Mouse (Mus musculus) liver, adult 2 months (tissue): ENCODE measurements around the gene Atp5h. TPM values are rescaled to one million over a fixed set of nuclear protein-coding genes. Genes with fewer than 3 reads are reported as not detected.

ENCODE experiments used
- DNase-seq: peaks from one replicate; pipeline ENCODE4 v3.0.0-alpha.2; 2011; ENCODE audit warnings: low read depth, low spot score; ENCODE audit errors: extremely low read depth
- H3K27ac ChIP-seq: fragments of 200-500 bp; replicated peaks from 2 replicates; pipeline ENCODE4 v1.5.1; 2012; ENCODE audit warnings: low read depth, mild to moderate bottlenecking, control low read depth, inconsistent platforms, low read length; ENCODE audit not compliant: insufficient read depth
- H3K27me3 ChIP-seq: fragments of 200-500 bp; 2 replicates; pipeline ENCODE4 v1.6.1; 2012; ENCODE audit warnings: mild to moderate bottlenecking, moderate library complexity, low read length, inconsistent platforms; ENCODE audit not compliant: control insufficient read depth, insufficient read depth
- H3K36me3 ChIP-seq: fragments of 200-500 bp; 2 replicates; pipeline ENCODE4 v1.6.1; 2012; ENCODE audit warnings: low read length, inconsistent platforms; ENCODE audit not compliant: control insufficient read depth, insufficient read depth
- H3K4me1 ChIP-seq: fragments of 200-500 bp; 2 replicates; pipeline ENCODE4 v1.6.1; 2011; ENCODE audit warnings: low read length; ENCODE audit not compliant: control insufficient read depth, insufficient read depth
- H3K4me3 ChIP-seq: fragments of 200-500 bp; 2 replicates; pipeline ENCODE4 v1.5.1; 2011; ENCODE audit warnings: low read depth, mild to moderate bottlenecking, control low read depth, low read length, moderate library complexity; ENCODE audit not compliant: insufficient read depth
- H3K79me2 ChIP-seq: fragments of 200-500 bp; 2 replicates; pipeline ENCODE4 v1.6.1; 2012; ENCODE audit warnings: inconsistent platforms, mild to moderate bottlenecking, low read length, moderate library complexity; ENCODE audit not compliant: control insufficient read depth, insufficient read depth
- H3K9ac ChIP-seq: fragments of 200-500 bp; 2 replicates; pipeline ENCODE4 v1.6.1; 2012; ENCODE audit warnings: low read depth, mild to moderate bottlenecking, control low read depth, inconsistent platforms, low read length
- CTCF ChIP-seq: fragments of 200-500 bp; IDR thresholded peaks from 2 replicates; pipeline ENCODE4 v1.5.1; 2011; ENCODE audit warnings: low read depth, low read length, control low read depth
- POLR2A ChIP-seq: fragments of 200-500 bp; IDR thresholded peaks from 2 replicates; pipeline ENCODE4 v1.6.1; 2011; ENCODE audit warnings: low read length, control low read depth; ENCODE audit not compliant: insufficient read depth; ENCODE audit errors: extremely low read depth
- WGBS: fragments of 180-500 bp; shearing (Covaris S2); methylation state at CpG from one replicate; pipeline ENCODE4 v1.1.7; 2018; 5-methylcytosine and 5-hydroxymethylcytosine counted together
- polyA plus RNA-seq: library from polyadenylated mRNA; depleted of rRNA; stranded (reverse); fragments of >200 nt; gene quantifications from 2 replicates; pipeline ENCODE4 v1.2.3, GENCODE M21; 2012
- total RNA-seq: library from RNA; depleted of rRNA; stranded (reverse); fragments of >200 nt; gene quantifications from 2 replicates; pipeline ENCODE4 v1.2.3, GENCODE M21; 2014

Gene Atp5h
- total and polyA plus RNA-seq, 2 experiments = 103 to 648 TPM

DNA sequence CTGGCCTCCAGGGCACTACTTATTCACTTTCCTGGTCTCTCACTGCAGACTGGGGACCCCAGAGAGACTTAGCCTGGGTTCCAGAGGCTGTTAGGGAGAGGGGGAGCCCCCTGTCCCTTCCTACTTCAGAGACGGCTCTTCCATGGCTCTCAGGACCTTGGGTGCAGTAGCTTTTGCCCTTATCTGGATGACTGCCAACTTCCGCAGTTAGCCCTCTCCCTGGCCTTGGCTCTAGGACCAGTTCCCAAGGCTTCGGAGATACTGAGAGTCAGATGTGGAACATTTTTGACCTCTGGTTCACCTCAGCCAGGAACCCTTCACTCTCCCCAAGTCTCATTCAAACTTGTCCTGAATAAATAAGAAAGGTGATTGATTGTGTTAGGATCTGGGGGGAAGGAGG, 27.1 kb upstream of the Atp5h start:
- Histone ChIP-seq H3K79me2 (no peaks in the 10 kb centered on the region), H3K27me3 (no peaks in the 10 kb centered on the region), H3K9ac (peak overlapping the region; percentile 15; the same call in 1 of the 2 replicates), H3K27ac (peak overlapping the region; percentile 28), H3K4me3 (peak overlapping the region; percentile 2; the same call in 1 of the 2 replicates), H3K4me1 (peaks cover 30% of the 10 kb centered on the region), H3K36me3 (no peaks in the 10 kb centered on the region)
- DNase-seq = peak; percentile 74
- 4% methylated on average over 3 of the region's 3 CpGs for WGBS
- TF ChIP-seq CTCF (no peak), POLR2A (no peak)

DNA sequence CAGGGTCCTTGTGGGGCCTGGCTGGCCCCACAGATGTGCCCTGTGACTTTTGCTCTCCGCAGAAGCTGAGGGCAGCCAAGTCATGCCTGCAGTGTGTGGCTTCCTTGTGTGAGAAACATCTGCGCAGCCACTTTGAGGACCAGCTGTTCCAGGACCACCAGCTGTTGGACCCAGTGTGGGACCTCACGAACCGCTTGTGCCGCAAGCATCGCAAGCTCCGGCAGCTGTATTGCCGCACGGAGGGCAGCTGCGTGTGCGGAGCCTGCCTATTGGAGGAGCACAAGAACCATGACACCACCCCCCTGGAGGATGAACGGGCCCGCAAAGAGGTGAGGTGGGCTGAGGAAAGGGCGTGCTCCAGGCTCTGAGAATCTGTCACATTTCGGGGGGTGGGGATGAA, 21.7 kb upstream of the Atp5h start:
- Histone ChIP-seq H3K27ac (no peak overlapping the region), H3K4me1 (peaks cover 13% of the 10 kb centered on the region), H3K4me3 (no peak overlapping the region), H3K9ac (no peak overlapping the region), H3K79me2 (no peaks in the 10 kb centered on the region), H3K27me3 (no peaks in the 10 kb centered on the region), H3K36me3 (no peaks in the 10 kb centered on the region)
- 93% methylated on average over 15 of the region's 15 CpGs for WGBS
- no peak for DNase-seq
- no peak for TF ChIP-seq POLR2A
- TF ChIP-seq CTCF = no peak

DNA sequence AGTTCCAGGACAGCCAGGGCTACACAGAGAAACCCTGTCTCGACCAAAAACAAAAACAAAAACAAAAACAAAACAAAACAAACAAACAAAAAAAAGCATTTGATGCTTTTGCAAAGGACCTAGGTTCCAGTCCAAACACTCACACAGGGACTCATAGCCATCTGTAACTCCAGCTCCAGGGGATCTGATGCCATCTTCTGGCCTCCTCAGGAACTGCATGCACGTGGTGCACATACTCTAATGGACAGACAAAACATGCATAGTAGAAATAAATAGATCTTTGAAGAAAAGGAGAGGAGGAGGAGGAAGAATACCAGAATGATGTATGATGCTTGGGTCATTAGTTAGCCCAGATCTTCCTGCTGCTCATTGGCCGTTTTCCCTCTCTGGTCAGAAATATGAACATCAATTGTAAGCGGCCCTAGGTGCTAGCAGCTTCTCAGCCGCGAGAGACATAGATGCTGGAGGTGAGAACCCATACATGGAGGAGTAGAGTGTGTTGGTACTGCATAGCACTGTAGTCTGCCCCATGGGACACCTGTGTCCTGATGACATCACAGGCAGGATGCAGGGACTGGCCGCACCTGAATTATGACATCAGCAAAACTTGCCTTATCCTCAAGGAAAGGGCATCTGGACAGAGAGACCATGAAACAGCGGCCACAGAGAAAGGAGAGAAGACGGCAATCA, 20.3 kb upstream of the Atp5h start, which contains the start of gene Trim80:
Trim80 (plus strand) TSS at position 640 of the 690 bp plus-strand sequence.
- Histone ChIP-seq H3K27ac (no peak within 1 kb of the TSS), H3K36me3 (no peaks in the 10 kb centered on the region), H3K79me2 (no peaks in the 10 kb centered on the region), H3K9ac (no peak within 1 kb of the TSS), H3K4me3 (no peak within 1 kb of the TSS), H3K27me3 (no peaks in the 10 kb centered on the region), H3K4me1 (peaks cover 23% of the 10 kb centered on the region)
- TF ChIP-seq CTCF (peak; percentile 22; the same call in 1 of the 2 replicates), POLR2A (no peak)
- DNase-seq = no peak
- 97% methylated on average over 9 of the region's 9 CpGs for WGBS

DNA sequence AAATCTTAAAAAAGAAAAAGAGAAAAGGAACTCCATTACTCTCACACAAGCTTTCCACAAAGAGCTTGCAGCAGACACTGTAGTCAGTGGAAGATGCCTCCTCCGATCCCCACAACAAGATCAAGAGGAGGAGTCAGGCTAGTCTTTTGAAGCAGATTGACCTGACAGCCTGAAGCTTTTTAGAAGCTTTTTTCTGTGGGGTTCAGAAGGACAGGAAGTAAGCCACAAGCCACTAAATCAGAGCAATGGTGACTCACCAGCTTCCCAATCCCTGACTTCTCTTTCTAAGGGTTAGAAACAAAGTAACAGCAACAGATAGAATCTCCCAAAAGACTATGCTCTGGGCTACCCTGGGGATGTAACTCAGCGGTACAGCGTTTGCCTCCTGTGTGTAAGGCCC, 19.6 kb upstream of the Atp5h start:
- H3K4me1 ChIP-seq = peaks cover 28% of the 10 kb centered on the region
- H3K4me3 ChIP-seq = no peak overlapping the region
- no peaks in the 10 kb centered on the region for H3K36me3 ChIP-seq
- H3K79me2 ChIP-seq = no peaks in the 10 kb centered on the region
- H3K27ac ChIP-seq = no peak overlapping the region
- no peak for DNase-seq
- no peak overlapping the region for H3K9ac ChIP-seq
- 86% methylated on average over 3 of the region's 3 CpGs for WGBS
- no peak for TF ChIP-seq CTCF
- no peak for TF ChIP-seq POLR2A
- H3K27me3 ChIP-seq = no peaks in the 10 kb centered on the region

DNA sequence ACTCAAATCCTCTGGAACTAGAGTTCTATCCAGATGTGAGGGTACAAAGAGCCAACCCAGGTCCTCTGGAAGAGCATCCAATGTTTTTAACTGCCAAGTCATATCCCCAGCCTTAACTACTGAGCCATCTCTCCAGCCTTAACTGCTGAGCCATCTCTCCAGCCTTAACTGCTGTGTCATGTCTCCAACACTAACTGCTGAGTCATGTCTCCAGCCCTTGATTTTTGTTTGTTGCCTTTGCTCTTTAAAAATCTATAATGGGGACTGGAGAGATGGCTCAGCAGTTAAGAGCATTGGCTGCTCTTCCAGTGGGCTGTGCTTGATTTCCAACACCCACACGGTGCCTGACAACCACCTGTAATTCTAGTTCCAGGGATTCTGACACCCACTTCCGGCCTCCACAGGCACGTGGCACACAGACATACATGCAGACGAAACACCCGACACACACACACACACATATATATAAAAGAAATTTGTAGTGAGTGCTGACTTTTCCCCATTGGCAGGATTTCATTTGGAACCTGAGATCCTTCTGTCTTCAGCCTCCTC, 17.9 kb upstream of the Atp5h start:
- peak; percentile 64 for DNase-seq
- no peaks in the 10 kb centered on the region for H3K79me2 ChIP-seq
- H3K9ac ChIP-seq = no peak overlapping the region
- no peaks in the 10 kb centered on the region for H3K36me3 ChIP-seq
- no peak overlapping the region for H3K4me3 ChIP-seq
- 34% methylated on average over 5 of the region's 5 CpGs for WGBS
- no peaks in the 10 kb centered on the region for H3K27me3 ChIP-seq
- peaks cover 36% of the 10 kb centered on the region for H3K4me1 ChIP-seq
- no peak for TF ChIP-seq POLR2A
- TF ChIP-seq CTCF = no peak
- no peak overlapping the region for H3K27ac ChIP-seq

DNA sequence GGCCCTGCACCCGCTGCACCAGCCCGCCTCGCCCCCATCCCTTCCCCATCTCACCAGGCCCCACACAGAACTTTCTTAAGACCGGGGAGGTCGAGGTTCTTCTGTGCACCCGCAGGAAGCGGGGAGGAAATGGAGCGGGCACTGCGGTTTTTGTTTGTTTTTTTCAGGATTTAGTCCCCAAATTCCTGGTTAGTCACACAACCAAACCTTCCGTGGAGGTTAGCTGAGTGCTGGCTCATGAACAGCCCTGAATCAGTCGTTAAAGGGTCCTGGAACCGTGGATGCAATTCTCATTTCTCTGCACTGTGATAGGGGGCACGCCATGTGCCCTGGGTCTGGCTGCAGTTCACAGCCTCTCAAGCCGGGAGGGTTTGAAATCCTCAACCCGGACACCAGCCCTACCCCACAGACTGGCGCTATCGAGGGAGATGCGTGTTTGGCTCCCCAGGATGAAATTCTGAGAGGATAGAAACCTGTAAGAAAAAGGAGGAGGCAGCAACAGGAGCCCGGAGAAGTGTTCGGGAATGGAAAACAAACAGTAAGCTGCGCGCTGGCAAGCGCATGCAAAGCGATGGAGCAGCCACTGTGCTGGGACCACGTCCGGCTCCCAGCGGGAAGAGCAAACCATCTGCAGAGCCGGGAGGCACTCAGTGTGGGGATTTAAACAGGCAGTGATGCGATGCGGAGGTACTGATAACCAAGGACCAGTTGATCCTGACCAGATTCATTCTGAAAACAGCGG, 16.0 kb upstream of the Atp5h start:
- TF ChIP-seq CTCF (no peak), POLR2A (no peak)
- Histone ChIP-seq H3K4me3 (peak overlapping the region; percentile 18; the same call in 1 of the 2 replicates), H3K27ac (no peak overlapping the region), H3K4me1 (peaks cover 42% of the 10 kb centered on the region), H3K79me2 (no peaks in the 10 kb centered on the region), H3K36me3 (no peaks in the 10 kb centered on the region; the same call in 1 of the 2 replicates), H3K9ac (peak overlapping the region; percentile 56), H3K27me3 (no peaks in the 10 kb centered on the region)
- peak; percentile 34 for DNase-seq
- 7% methylated on average over 31 of the region's 31 CpGs for WGBS
